Mouse (Mus musculus): ENCODE results near the gene Tom1l1. TPM values are rescaled to one million over a fixed set of nuclear protein-coding genes. Genes with fewer than 3 reads are reported as not detected.

Gene Tom1l1
- polyA plus RNA-seq, 1 experiment from 2014 or later = 24.5 TPM

DNA sequence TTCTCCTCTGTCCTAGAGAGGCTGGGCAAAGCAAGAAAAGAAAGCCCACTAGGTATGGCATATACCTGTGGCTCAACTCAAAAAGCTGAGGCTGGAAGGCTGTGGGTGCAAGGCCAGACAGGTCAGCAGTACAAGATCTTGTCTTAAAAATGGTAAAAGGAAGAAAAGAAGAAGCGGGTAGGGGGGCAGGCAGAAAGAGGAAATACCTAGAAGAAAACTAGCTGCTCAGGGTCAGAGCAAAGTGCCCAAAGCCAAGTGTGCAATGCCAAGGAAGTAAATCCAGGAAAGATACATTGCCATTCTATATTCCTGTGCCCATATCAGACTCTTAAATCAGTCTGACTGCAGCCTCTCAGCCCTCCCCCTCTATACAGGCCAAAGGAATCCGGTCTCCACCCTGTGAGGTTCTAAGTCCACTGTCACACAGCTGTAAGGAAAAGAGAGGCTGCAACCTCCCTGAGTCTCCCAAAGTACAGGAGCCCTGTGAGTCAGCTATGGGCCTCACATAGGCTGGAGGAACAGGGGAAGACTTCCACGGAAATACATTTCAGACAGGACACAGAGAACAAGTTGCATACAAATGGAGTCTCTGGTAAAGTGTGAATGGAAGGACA, 21.9 kb downstream of the Tom1l1 start:
- H3K36me3 ChIP-seq = 0 out of 2 replicates have a peak, but pooled peaks cover 4% of the 10 kb centered on the region
- H3K4me2 ChIP-seq = no peak overlapping the region
- H3K27ac ChIP-seq (replicated peaks) = no peak overlapping the region
- WGBS = 56% methylated on average over 3 of the region's 3 CpGs
- no peaks in the 10 kb centered on the region for H3K27me3 ChIP-seq (replicated peaks)
- no peak for ATAC-seq (ENCODE audit: low FRiP score)
- H3K4me3 ChIP-seq (replicated peaks) = no peak overlapping the region
- H3K4me1 ChIP-seq = peaks cover 18% of the 10 kb centered on the region
- no peak overlapping the region for H3K9ac ChIP-seq (replicated peaks)
- H3K9me3 ChIP-seq (replicated peaks) = no peaks in the 10 kb centered on the region

DNA sequence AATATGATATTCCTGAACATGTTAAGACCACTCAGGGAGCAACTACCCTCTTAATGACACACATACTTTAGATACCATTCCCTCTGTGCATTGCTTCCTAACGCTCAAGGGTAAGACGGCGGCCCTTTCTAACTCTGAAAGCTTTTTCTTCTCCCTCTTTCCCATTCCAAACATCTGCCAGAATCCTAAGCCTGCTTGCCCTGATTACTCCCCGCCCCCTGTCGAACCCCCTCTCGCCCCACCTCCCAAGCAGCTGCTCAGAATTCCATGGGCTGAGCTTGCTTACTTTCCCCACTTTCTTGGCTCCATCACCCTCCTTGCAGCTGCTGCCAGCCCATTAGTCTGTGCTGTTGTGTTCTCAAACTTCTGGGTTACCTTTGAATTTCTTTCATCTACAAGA, 23.0 kb downstream of the Tom1l1 start:
- H3K27me3 ChIP-seq (replicated peaks) = no peaks in the 10 kb centered on the region
- H3K4me1 ChIP-seq = peaks cover 18% of the 10 kb centered on the region
- H3K4me3 ChIP-seq (replicated peaks) = no peak overlapping the region
- no peaks in the 10 kb centered on the region for H3K9me3 ChIP-seq (replicated peaks)
- peak overlapping the region; percentile 9; the same call in 1 of the 2 replicates for H3K4me2 ChIP-seq
- H3K9ac ChIP-seq (replicated peaks) = no peak overlapping the region
- 6% methylated on average over 6 of the region's 6 CpGs for WGBS
- peaks cover 7% of the 10 kb centered on the region; the same call in 1 of the 2 replicates for H3K36me3 ChIP-seq
- H3K27ac ChIP-seq (replicated peaks) = peak overlapping the region; percentile 45
- no peak for ATAC-seq (ENCODE audit: low FRiP score)

DNA sequence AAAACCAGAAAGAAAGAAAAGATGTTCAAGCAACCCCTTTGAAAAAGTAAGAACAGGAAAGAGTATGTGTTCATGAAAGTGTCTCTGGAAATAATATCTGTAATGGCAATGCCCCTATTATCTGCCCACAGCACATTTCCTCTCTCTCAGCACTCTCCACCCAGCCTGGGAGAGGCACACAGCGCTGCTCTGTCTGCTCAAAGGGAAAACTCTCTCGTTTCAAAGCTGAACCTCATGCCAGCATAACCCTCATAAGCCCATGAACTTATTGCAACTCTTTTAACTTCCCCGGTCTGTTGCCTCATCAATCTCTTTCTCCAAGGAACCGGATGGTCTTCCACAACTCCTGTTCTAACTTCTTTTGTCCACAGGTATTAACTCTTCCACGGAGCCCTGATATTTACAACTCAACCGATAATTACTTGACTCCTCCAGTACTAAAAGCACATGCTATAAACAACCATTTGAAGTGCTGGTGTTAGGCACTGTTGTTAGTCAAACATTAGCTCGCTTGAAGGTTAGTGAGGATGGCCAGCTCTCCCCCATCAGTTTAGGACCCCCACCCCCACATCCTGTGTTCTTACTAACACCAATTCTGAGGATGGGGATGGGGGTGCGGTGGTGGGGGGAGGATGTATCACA, 23.7 kb downstream of the Tom1l1 start:
- 6% methylated on average over 8 of the region's 8 CpGs for WGBS
- Histone ChIP-seq H3K4me1 (peaks cover 18% of the 10 kb centered on the region), H3K27ac (replicated peaks) (peak overlapping the region; percentile 45), H3K4me2 (no peak overlapping the region), H3K4me3 (replicated peaks) (no peak overlapping the region), H3K9me3 (replicated peaks) (no peaks in the 10 kb centered on the region), H3K9ac (replicated peaks) (no peak overlapping the region), H3K27me3 (replicated peaks) (no peaks in the 10 kb centered on the region), H3K36me3 (peaks cover 5% of the 10 kb centered on the region; the same call in 1 of the 2 replicates)
- ATAC-seq (ENCODE audit: low FRiP score) = no peak

DNA sequence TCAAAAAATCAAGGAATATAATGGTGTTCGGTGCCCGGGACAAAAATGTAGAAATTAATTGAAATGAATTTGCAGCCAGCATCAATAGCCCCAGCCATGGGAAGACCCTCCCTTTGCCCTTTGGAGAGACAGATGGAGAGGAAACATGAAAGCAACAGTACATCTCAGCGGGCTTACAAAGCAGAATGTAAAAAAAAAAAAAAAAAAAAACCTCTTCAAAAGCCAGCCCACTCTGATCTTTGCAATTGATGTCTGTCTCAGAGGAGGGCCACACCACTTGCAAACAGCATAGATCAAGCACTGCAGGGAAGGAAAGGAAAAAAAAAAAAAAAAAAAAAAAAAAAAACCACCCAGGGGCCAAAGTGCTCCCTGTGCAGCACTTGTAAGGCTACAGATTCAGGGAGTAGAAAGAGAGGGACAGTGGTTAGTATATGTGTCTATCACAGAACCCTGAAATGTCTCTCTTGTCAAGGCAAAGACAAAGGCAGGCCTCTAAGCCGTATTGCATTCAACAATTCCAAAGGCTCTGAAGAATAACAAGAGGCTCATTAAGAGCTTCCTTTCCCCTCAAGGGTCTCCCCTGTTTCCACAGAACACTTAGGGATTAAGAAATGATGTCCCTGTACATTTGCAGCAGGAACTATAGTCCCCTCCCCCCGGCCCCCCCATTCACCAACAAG, 24.4 kb downstream of the Tom1l1 start:
- H3K27ac ChIP-seq (replicated peaks) = no peak overlapping the region
- H3K4me3 ChIP-seq (replicated peaks) = no peak overlapping the region
- peaks cover 5% of the 10 kb centered on the region; the same call in 1 of the 2 replicates for H3K36me3 ChIP-seq
- peaks cover 18% of the 10 kb centered on the region for H3K4me1 ChIP-seq
- 21% methylated on average over 5 of the region's 5 CpGs for WGBS
- H3K9me3 ChIP-seq (replicated peaks) = no peaks in the 10 kb centered on the region
- ATAC-seq (ENCODE audit: low FRiP score) = no peak
- H3K9ac ChIP-seq (replicated peaks) = no peak overlapping the region
- no peak overlapping the region for H3K4me2 ChIP-seq
- no peaks in the 10 kb centered on the region for H3K27me3 ChIP-seq (replicated peaks)

DNA sequence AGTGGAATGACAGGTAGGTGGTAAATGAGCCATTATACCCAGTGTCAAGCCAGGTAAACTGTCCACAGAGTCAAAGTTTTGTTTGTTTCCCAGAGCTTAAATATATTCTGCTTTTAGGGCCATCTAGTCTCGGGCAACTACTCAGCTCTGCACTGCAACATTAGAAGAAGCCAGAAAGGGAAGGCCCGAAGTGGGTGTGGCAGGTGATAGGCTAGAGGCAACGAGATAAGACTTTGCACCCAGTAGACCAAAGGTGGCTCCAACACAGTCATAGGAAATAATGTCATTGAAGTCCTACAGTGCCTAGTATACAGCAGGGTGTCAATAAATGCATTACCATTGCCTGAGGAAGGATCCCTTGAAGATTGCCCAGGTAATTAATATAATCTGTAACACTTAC, 25.1 kb downstream of the Tom1l1 start:
- Histone ChIP-seq H3K4me3 (replicated peaks) (no peak overlapping the region), H3K4me2 (no peak overlapping the region), H3K27ac (replicated peaks) (no peak overlapping the region), H3K4me1 (peaks cover 18% of the 10 kb centered on the region), H3K27me3 (replicated peaks) (no peaks in the 10 kb centered on the region), H3K36me3 (peaks cover 5% of the 10 kb centered on the region), H3K9me3 (replicated peaks) (no peaks in the 10 kb centered on the region), H3K9ac (replicated peaks) (no peak overlapping the region)
- 58% methylated on average over 3 of the region's 3 CpGs for WGBS
- ATAC-seq (ENCODE audit: low FRiP score) = no peak

DNA sequence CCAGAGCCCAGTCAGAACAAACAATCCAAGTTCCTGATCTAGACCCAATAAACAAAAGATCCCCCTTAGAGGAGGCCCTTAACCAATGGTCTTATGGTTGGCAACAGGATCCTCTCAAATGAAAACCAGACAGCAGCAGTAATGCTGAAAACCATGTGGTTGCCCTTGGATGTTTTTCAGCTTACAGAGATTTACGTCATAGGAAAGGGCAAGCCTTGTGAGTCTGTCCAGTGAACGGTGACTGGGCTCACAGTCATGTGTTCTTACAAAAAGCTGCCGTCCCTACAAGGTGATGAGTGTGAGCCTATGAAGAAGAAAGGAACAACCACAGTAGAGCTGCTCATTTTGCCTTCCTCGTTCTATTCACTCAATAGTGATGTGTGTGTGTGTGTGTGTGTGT, 27.5 kb downstream of the Tom1l1 start:
- no peak overlapping the region for H3K27ac ChIP-seq (replicated peaks)
- WGBS = 85% methylated on average over 4 of the region's 4 CpGs
- ATAC-seq (ENCODE audit: low FRiP score) = no peak

DNA sequence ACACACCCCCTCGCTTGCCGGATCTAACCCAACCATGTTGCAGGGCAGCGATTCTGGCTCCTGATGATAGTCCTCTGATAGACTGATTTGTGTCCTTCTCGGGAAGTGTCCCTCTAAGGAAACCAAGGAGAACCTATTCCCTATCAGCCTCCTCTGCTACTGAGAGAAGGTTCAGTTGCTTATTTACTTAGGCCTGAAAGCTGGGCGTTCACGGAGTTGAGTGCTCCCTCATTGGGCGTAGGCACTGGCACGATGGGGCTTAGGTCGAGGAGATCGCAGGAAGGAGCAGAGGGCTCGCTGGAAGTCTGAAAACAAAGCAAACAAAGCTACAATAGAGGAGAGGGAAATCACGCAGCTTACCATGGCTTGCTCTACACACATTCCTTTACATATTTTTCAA, 30.6 kb downstream of the Tom1l1 start:
- Histone ChIP-seq H3K27ac (replicated peaks) (no peak overlapping the region), H3K27me3 (replicated peaks) (no peaks in the 10 kb centered on the region), H3K4me2 (no peak overlapping the region), H3K9ac (replicated peaks) (no peak overlapping the region), H3K4me1 (no peaks in the 10 kb centered on the region), H3K36me3 (peaks cover 17% of the 10 kb centered on the region), H3K4me3 (replicated peaks) (no peak overlapping the region), H3K9me3 (replicated peaks) (no peaks in the 10 kb centered on the region)
- no peak for ATAC-seq (ENCODE audit: low FRiP score)
- 95% methylated on average over 12 of the region's 12 CpGs for WGBS

More for the DNA sequence above, 27.5 kb downstream of the Tom1l1 start:
- Histone ChIP-seq H3K9me3 (replicated peaks) (no peaks in the 10 kb centered on the region), H3K36me3 (peaks cover 16% of the 10 kb centered on the region), H3K9ac (replicated peaks) (no peak overlapping the region), H3K4me1 (peaks cover 18% of the 10 kb centered on the region), H3K4me2 (no peak overlapping the region), H3K27me3 (replicated peaks) (no peaks in the 10 kb centered on the region), H3K4me3 (replicated peaks) (no peak overlapping the region)

DNA sequence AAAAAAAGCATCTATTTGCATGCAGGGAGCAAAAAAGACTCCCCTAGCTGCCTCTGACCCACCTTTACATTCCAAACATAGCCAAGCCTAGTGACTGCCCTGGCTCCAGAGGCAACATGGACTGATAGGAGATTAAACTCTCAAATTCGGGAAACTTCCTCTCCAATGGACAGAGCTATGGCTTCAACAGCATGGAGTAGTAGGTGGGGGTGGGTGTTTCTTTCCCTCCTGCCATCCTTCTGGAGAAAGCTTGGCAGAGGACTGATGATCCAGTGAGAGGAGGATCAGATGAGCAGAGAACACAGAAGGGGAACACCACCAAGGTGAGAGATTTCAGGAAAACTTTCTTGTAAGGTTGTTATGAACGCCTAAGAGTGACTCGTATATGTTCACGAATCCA, 35.6 kb downstream of the Tom1l1 start:
- 94% methylated on average over 4 of the region's 4 CpGs for WGBS
- Histone ChIP-seq H3K36me3 (peaks cover 20% of the 10 kb centered on the region), H3K4me3 (replicated peaks) (no peak overlapping the region), H3K9ac (replicated peaks) (no peak overlapping the region), H3K4me2 (no peak overlapping the region), H3K9me3 (replicated peaks) (no peaks in the 10 kb centered on the region), H3K27me3 (replicated peaks) (no peaks in the 10 kb centered on the region), H3K4me1 (no peaks in the 10 kb centered on the region), H3K27ac (replicated peaks) (no peak overlapping the region)
- no peak for ATAC-seq (ENCODE audit: low FRiP score)

DNA sequence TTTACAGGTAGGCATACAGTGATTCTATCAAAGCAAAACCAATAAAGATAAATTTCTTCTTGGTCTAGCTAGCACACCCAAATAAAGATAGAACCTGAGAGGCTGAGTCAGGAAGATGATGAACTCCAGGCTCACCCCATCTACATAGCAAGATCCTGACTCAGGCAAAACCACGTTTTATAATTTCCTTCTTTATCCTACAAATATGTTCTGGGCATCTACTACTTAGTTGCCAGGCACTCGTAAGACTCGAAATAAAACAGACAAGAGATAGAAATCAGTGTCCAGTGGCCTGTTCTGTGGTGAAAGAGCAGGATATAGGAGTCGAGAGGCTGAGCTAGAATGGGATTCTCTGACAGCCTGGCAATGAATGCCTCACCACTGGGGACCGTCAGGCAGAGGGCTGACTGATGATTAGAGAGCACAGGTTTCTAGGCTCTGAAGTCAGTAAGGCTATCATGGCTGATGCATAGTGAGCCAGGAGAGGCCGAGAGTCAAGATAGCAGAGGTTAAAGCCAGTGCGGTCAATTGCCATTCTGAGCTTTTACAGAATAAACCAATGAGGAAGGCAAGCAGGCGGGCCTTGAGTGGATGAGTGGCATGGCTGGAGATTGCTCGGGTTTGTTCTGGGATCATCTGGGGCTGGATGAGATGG, 37.8 kb downstream of the Tom1l1 start:
- no peak for ATAC-seq (ENCODE audit: low FRiP score)
- Histone ChIP-seq H3K36me3 (peaks cover 27% of the 10 kb centered on the region), H3K27ac (replicated peaks) (peak overlapping the region; percentile 18; the same call in 1 of the 2 replicates), H3K4me2 (no peak overlapping the region), H3K4me1 (no peaks in the 10 kb centered on the region), H3K9ac (replicated peaks) (no peak overlapping the region), H3K4me3 (replicated peaks) (no peak overlapping the region), H3K9me3 (replicated peaks) (no peaks in the 10 kb centered on the region), H3K27me3 (replicated peaks) (no peaks in the 10 kb centered on the region)
- WGBS = 83% methylated on average over 9 of the region's 9 CpGs

DNA sequence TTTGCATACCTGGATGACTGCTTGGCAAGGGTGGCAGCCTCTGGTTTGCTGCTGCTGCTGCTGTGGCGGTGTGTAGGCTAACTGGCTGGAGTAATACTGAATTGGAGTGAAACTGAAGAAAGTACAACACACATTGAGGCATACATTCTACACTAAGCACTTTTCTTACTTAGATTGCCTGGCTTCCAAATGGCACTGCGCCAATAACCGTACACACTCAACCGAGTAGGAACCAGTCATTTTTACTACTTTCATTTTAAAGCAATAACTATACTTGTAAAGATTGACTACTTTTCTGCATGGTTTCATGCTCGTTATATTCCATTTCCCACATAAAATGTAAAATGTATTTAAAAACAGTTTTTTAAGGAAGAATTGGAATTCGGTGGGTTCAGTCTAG, 38.4 kb downstream of the Tom1l1 start:
- Histone ChIP-seq H3K27ac (replicated peaks) (peak overlapping the region; percentile 45; the same call in 1 of the 2 replicates), H3K9ac (replicated peaks) (no peak overlapping the region), H3K36me3 (peaks cover 33% of the 10 kb centered on the region), H3K4me1 (no peaks in the 10 kb centered on the region), H3K4me3 (replicated peaks) (no peak overlapping the region), H3K27me3 (replicated peaks) (no peaks in the 10 kb centered on the region), H3K9me3 (replicated peaks) (no peaks in the 10 kb centered on the region), H3K4me2 (no peak overlapping the region)
- 77% methylated on average over 6 of the region's 6 CpGs for WGBS
- ATAC-seq (ENCODE audit: low FRiP score) = no peak

DNA sequence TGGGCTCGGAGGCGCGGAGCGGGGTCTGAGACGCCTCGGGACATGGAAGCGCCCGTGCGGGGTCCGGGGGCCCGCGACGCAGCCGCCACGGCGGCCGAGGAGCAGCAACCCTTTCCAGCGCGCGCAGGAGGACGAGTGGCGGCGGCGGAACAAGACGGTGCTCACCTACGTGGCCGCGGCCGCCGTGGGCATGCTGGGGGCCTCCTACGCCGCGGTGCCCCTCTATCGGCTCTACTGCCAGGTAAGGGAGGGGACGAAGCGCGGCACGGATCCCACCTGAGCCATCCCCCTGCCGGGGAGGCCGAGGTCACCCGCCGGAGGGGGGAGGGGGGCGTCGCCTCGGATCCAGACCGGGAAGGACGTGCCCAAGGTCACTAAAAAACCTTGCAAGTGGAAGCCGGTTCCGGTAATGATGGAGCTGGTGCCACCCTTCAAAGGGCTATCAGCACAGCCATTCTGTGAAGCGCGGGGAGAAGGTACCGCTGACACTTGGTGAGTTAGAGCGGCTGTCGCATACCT, 49.8 kb downstream of the Tom1l1 start:
- H3K36me3 ChIP-seq = 0 out of 2 replicates have a peak, but pooled peaks cover 6% of the 10 kb centered on the region
- no peaks in the 10 kb centered on the region for H3K27me3 ChIP-seq (replicated peaks)
- peak overlapping the region; percentile 56 for H3K4me2 ChIP-seq
- no peaks in the 10 kb centered on the region for H3K9me3 ChIP-seq (replicated peaks)
- H3K4me1 ChIP-seq = peaks cover 25% of the 10 kb centered on the region
- peak overlapping the region; percentile 99 for H3K9ac ChIP-seq (replicated peaks)
- ATAC-seq (ENCODE audit: low FRiP score) = peak; percentile 75
- H3K4me3 ChIP-seq (replicated peaks) = peak overlapping the region; percentile 97
- WGBS = 0% methylated on average over 51 of the region's 54 CpGs
- H3K27ac ChIP-seq (replicated peaks) = peak overlapping the region; percentile 97
